Mouse (Mus musculus): ENCODE results near the gene Tead4.
A peak's percentile ranks its signal among the peaks of the same experiment; 100 is the strongest.

Gene Tead4

GRCm38 (mm10) chr6:128288681-128289080, 11.9 kb downstream of the Tead4 start:
- no peak for DNase-seq

GRCm38 (mm10) chr6:128285792-128286430, 14.7 kb downstream of the Tead4 start:
- DNase-seq, result peak; percentile 85

- DNase-seq, result peak; percentile 62
Observed at GRCm38 (mm10) chr6:128282126-128282525, 18.5 kb downstream of the Tead4 start.

- no peak for DNase-seq
Observed at GRCm38 (mm10) chr6:128280472-128281145, 20.0 kb downstream of the Tead4 start.

GRCm38 (mm10) chr6:128279608-128280007, 21.0 kb downstream of the Tead4 start:
- DNase-seq, result peak; percentile 32

- no peak for DNase-seq
Observed at GRCm38 (mm10) chr6:128279099-128279498, 21.5 kb downstream of the Tead4 start.

GRCm38 (mm10) chr6:128277132-128278085, 23.2 kb downstream of the Tead4 start:
- DNase-seq, result no peak

- no peak for DNase-seq
Observed at GRCm38 (mm10) chr6:128276349-128276748, 24.3 kb downstream of the Tead4 start.

GRCm38 (mm10) chr6:128275506-128276064, 25.0 kb downstream of the Tead4 start:
- DNase-seq, result no peak

- no peak for DNase-seq
Observed at GRCm38 (mm10) chr6:128273507-128273906, 27.1 kb downstream of the Tead4 start.

GRCm38 (mm10) chr6:128272754-128273153, 27.9 kb downstream of the Tead4 start:
- no peak for DNase-seq

- DNase-seq, result no peak
Observed at GRCm38 (mm10) chr6:128269850-128270249, 30.8 kb downstream of the Tead4 start.

GRCm38 (mm10) chr6:128264870-128265526, 35.6 kb downstream of the Tead4 start:
- no peak for DNase-seq

GRCm38 (mm10) chr6:128261486-128261885, 39.1 kb downstream of the Tead4 start:
- no peak for DNase-seq

- DNase-seq, result no peak
Observed at GRCm38 (mm10) chr6:128259252-128259651, 41.4 kb downstream of the Tead4 start.

- no peak for DNase-seq
Observed at GRCm38 (mm10) chr6:128255941-128256340, 44.7 kb downstream of the Tead4 start.

- no peak for DNase-seq
Observed at GRCm38 (mm10) chr6:128255292-128255691, 45.3 kb downstream of the Tead4 start.

- no peak for DNase-seq
Observed at GRCm38 (mm10) chr6:128254551-128254950, 46.1 kb downstream of the Tead4 start.

GRCm38 (mm10) chr6:128253111-128253510, 47.5 kb downstream of the Tead4 start:
- DNase-seq, result no peak

- DNase-seq, result no peak
Observed at GRCm38 (mm10) chr6:128250596-128250995, 50.0 kb downstream of the Tead4 start.

GRCm38 (mm10) chr6:128237102-128237763, 63.4 kb downstream of the Tead4 start:
- DNase-seq, result no peak

- DNase-seq, result no peak
Observed at GRCm38 (mm10) chr6:128236581-128236980, 64.0 kb downstream of the Tead4 start.

Data from embryo, embryonic 11 days (tissue).